Mouse (Mus musculus) kidney, adult 2 months (tissue): ENCODE data around the gene Tuft1. TPM values are rescaled to one million over a fixed set of nuclear protein-coding genes. Genes with fewer than 3 reads are reported as not detected.
"Not testable (repeated sequence)": the region's sequence is repeated elsewhere in the genome, so short reads cannot be mapped to it uniquely, and the experiment has no call there.

ENCODE experiments used
- DNase-seq: peaks from one replicate; pipeline ENCODE4 v3.0.0; 2021
- H3K27ac ChIP-seq: fragments of 200-500 bp; 2 replicates; pipeline ENCODE4 v1.5.1; 2012; ENCODE audit warnings: low read depth, low read length, control low read depth, inconsistent platforms; ENCODE audit not compliant: insufficient read depth
- H3K27me3 ChIP-seq: fragments of 200-500 bp; replicated peaks from 2 replicates; pipeline ENCODE4 v1.6.1; 2012; ENCODE audit warnings: mild to moderate bottlenecking, moderate library complexity, low read length, inconsistent platforms; ENCODE audit not compliant: control insufficient read depth, insufficient read depth
- H3K36me3 ChIP-seq: fragments of 200-500 bp; 2 replicates; pipeline ENCODE4 v1.6.1; 2012; ENCODE audit warnings: mild to moderate bottlenecking, moderate library complexity, low read length, inconsistent platforms; ENCODE audit not compliant: control insufficient read depth, insufficient read depth
- H3K4me1 ChIP-seq: fragments of 200-500 bp; 2 replicates; pipeline ENCODE4 v1.6.1; 2011; ENCODE audit warnings: low read length; ENCODE audit not compliant: control insufficient read depth, insufficient read depth
- H3K4me3 ChIP-seq: fragments of 200-500 bp; 2 replicates; pipeline ENCODE4 v1.5.1; 2011; ENCODE audit warnings: mild to moderate bottlenecking, low read depth, low read length, control low read depth; ENCODE audit not compliant: insufficient read depth
- CTCF ChIP-seq: fragments of 200-500 bp; conservative IDR thresholded peaks from 2 replicates; pipeline ENCODE4 v1.5.1; 2011; ENCODE audit warnings: low read depth, mild to moderate bottlenecking, control low read depth, low read length, moderate library complexity, mixed read lengths; ENCODE audit not compliant: insufficient read depth, insufficient read length
- POLR2A ChIP-seq: fragments of 200-500 bp; IDR thresholded peaks from one replicate; pipeline ENCODE4 v1.6.1; 2011; ENCODE audit warnings: low read depth, low read length, control low read depth
- WGBS: fragments of 180-500 bp; shearing (Covaris S2); methylation state at CpG from one replicate; pipeline ENCODE4 v1.1.7; 2018; 5-methylcytosine and 5-hydroxymethylcytosine counted together
- polyA plus RNA-seq: library from polyadenylated mRNA; depleted of rRNA; stranded (reverse); fragments of >200 nt; gene quantifications from 2 replicates; pipeline ENCODE4 v1.2.3, GENCODE M21; 2012

The Tuft1 gene
- polyA plus RNA-seq, 1 experiment, result 15.3 TPM

- WGBS, result 29% methylated on average over 8 of the region's 8 CpGs
Measured at GRCm38 (mm10) chr3:94679351-94679841, 20.7 kb upstream of the Tuft1 start.

DNA sequence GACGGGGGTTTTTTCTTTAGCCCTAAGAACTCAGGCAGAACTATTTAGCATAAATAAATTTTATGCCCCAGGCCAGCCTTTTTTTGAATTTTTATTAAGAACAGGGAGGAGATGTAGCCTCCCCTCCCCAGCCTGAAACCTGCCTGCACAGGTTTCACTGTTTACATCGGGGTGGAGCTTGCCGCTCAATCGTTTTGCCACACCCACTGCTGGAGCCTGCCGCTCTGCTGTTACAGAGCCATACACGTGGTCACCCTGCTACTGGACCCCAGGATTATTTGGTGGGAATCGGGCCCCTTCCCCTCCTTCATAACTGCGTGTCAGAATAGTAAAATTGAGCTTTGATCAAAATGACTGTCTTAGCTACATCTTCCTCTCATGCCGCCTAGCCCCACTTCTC, 16.4 kb upstream of the Tuft1 start:
- peaks cover 13% of the 10 kb centered on the region; the same call in 1 of the 2 replicates for H3K4me1 ChIP-seq
- H3K4me3 ChIP-seq, H3K36me3 ChIP-seq, H3K27me3 ChIP-seq: not testable (repeated sequence)
- peak; percentile 47 for DNase-seq
- WGBS, result 62% methylated on average over 9 of the region's 9 CpGs
- H3K27ac ChIP-seq, result peak overlapping the region; percentile 38; the same call in 1 of the 2 replicates

More at GRCm38 (mm10) chr3:94679351-94679841, 20.7 kb upstream of the Tuft1 start:
- peaks cover 15% of the 10 kb centered on the region; the same call in 1 of the 2 replicates for H3K4me1 ChIP-seq
- no peaks in the 10 kb centered on the region for H3K27me3 ChIP-seq
- peak; percentile 88 for DNase-seq
- TF ChIP-seq CTCF (no peak), POLR2A (no peak)
- H3K36me3 ChIP-seq, result no peaks in the 10 kb centered on the region
- no peak overlapping the region for H3K4me3 ChIP-seq
- peak overlapping the region; percentile 91 for H3K27ac ChIP-seq

DNA sequence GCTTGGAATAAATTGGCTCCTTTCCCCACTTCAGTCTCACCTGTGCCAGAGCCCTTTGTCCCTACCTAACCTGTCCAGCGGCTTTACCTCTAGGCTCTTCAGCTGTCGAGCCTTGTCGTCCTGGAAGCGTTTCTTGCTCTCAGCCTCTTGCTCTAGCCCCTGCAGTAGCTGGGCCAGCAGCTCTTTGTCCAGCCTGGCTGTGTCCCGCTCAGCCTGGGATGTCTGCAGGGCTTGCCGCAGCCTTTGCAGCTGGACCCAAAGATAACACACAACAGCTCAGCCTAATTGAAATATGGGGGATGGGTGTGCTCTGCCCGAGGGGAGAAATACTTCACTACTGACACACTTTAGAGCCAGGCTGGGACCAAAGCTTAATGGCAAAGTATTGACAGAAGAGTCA, 7.2 kb upstream of the Tuft1 start:
- H3K27me3 ChIP-seq, H3K4me3 ChIP-seq, H3K36me3 ChIP-seq, H3K27ac ChIP-seq, H3K4me1 ChIP-seq, DNase-seq: not testable (repeated sequence)
- whole genome bisulfite sequencing, result 30% methylated on average over 7 of the region's 7 CpGs

DNA sequence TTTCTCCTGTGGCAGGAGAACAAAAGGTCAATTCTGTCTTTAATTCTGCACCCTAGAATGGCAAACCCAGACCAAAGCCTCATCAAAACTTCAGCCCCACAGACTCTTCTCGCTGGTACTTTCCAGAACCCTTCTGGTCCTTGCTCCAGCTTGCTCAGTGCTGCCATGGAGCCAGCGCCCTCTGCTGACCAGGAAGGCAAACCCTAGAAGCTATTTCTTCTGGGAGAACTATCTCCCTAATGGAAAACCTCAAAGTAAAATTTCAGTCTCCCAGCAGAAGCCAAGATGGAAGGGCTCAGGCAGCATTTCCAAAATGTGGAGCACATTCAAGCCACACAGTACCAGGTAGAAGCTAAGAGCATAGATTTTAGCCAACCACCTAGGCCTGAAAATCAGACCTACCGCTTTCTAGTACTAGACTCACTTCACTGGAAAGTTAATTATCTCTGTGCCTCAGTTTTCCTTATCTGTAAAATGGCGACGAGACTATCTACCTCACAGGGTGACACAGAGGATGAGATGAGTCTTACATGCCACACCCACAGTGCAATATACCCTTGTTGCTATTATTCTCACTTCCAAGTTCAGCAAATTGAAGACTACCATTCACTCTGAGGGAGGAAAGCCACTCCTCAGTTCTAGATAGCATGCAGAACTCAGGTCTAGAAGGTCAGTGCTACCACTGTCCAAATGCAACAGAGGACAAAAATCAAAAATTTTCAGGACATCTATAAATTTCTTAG, 6.6 kb upstream of the Tuft1 start:
- TF ChIP-seq CTCF, result 0 out of 2 replicates have a peak, but pooled peaks have one; percentile 3

DNA sequence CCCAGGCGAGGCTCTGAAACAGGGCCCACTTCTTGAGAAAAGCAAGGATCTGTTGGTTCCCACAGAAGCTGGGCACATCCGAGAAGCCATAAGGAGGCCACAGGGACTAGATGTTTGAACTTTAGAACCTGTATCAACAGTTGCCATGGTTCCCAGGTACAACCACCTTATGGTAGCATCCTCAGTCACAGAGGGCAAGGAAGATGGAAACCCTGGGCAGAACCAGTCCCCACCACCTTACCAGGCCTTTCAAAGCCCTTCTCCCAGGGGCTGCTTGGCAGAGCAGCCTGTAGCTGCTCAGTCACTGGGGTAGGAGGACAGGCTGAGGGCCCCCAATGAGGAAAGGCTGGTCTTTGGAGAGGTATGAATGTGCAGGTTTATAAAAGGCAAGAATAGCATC, 2.2 kb upstream of the Tuft1 start:
- H3K27ac ChIP-seq, H3K4me3 ChIP-seq, H3K27me3 ChIP-seq, H3K36me3 ChIP-seq, H3K4me1 ChIP-seq, DNase-seq: not testable (repeated sequence)
- 91% methylated on average over 2 of the region's 2 CpGs for WGBS

More for the DNA sequence above, 6.6 kb upstream of the Tuft1 start:
- not testable (repeated sequence) for H3K4me1 ChIP-seq, H3K36me3 ChIP-seq, H3K27me3 ChIP-seq, DNase-seq, H3K4me3 ChIP-seq, H3K27ac ChIP-seq
- WGBS, result 51% methylated on average over 5 of the region's 5 CpGs

DNA sequence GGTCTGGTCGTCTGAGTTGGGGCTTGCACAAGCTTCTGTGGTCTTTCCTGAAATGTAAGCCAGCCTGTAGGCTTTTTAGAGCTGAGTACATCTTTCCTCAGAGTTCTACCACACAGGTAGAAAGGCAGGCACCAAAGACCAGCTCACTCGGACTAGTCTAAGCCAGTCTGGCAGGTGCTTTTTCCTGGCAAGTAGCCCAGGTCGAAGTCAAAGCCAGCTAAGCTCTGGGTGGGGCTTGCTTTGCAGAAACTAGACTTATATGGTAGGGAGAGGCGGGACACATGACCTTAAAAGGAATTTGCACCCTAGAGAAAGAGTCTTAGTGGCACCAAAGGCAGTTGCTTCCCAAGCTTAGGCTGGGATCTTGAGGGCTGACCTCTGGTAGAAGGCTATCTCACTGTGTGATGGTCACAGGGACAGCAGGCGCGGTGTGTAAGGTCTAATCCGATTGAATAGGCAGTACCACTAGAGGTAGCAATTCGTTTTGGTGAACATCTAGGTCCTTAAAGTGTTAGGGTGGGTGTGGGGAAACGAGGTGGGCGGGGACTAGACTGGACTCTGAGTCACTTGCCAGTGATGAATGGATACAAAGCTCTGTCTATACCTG, 573 bp upstream of the Tuft1 start:
- H3K27me3 ChIP-seq, H3K36me3 ChIP-seq, H3K4me3 ChIP-seq, H3K4me1 ChIP-seq: not testable (repeated sequence)
- peak overlapping the region; percentile 93 for H3K27ac ChIP-seq
- peak; percentile 82 for DNase-seq
- WGBS, result 29% methylated on average over 8 of the region's 10 CpGs

GRCm38 (mm10) chr3:94657852-94658739, 576 bp downstream of the Tuft1 start:
- DNase-seq, H3K36me3 ChIP-seq, H3K27me3 ChIP-seq, H3K4me1 ChIP-seq: not testable (repeated sequence)
- Histone ChIP-seq H3K4me3 (peak overlapping the region; percentile 65), H3K27ac (peak overlapping the region; percentile 59; the same call in 1 of the 2 replicates)
- WGBS, result 4% methylated on average over 24 of the region's 47 CpGs

DNA sequence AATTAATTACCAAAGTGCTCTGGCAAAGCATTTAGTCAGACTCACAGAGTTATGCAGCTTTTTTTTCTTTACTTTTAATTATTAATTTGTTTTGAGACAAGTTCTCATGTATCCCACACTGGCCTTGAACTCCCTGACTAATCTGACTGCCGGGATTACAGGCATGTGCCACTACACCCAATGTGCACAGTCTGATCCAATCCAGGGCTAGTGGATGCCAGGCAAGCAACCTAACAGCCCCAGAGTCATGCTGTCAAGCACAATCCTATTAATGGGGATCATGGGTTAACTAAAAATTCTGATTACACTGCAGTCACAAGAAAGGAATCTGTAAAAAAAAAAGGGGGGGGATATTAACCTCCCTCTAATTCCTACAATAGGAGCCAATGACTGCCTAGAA, 4.7 kb downstream of the Tuft1 start:
- WGBS, result 33% methylated on average over 1 of the region's 1 CpGs
- DNase-seq, result peak; percentile 43
- H3K4me3 ChIP-seq, result not testable (repeated sequence)

More for the DNA sequence above, 4.7 kb downstream of the Tuft1 start:
- H3K27me3 ChIP-seq, H3K27ac ChIP-seq, H3K36me3 ChIP-seq: not testable (repeated sequence)
- H3K4me1 ChIP-seq, result peaks cover 12% of the 10 kb centered on the region
